Mouse (Mus musculus) embryonic fibroblast, embryonic 13.5 days (primary cell): ENCODE results near the gene Bcdin3d. TPM values are rescaled to one million over a fixed set of nuclear protein-coding genes. Genes with fewer than 3 reads are reported as not detected.
A peak's percentile ranks its signal among the peaks of the same experiment; 100 is the strongest.
"Not testable (repeated sequence)": the region's sequence is repeated elsewhere in the genome, so short reads cannot be mapped to it uniquely, and the experiment has no call there.

Source experiments
- H3K27ac ChIP-seq: 2 replicates; pipeline ENCODE4 v1.5.1; 2012; ENCODE audit warnings: low read length, control low read depth, inconsistent platforms; ENCODE audit not compliant: insufficient read depth
- H3K4me1 ChIP-seq: 2 replicates; pipeline ENCODE4 v1.6.1; 2011; ENCODE audit warnings: low read length; ENCODE audit not compliant: control insufficient read depth, insufficient read depth
- H3K4me3 ChIP-seq: 2 replicates; pipeline ENCODE4 v1.5.1; 2011; ENCODE audit warnings: mild to moderate bottlenecking, control low read depth, low read length; ENCODE audit not compliant: insufficient read depth
- CTCF ChIP-seq: IDR thresholded peaks from 2 replicates; pipeline ENCODE4 v1.5.1; 2011; ENCODE audit warnings: mild to moderate bottlenecking, control low read depth, low read length, moderate library complexity, borderline replicate concordance; ENCODE audit not compliant: insufficient read depth
- POLR2A ChIP-seq: IDR thresholded peaks from 2 replicates; pipeline ENCODE4 v1.6.1; 2011; ENCODE audit warnings: low read depth, mild to moderate bottlenecking, control low read depth, low read length, moderate library complexity
- polyA plus RNA-seq: library from polyadenylated mRNA; stranded (reverse); fragments of >200 nt; gene quantifications from 2 replicates; pipeline ENCODE4 v1.2.4, GENCODE M21; 2011; ENCODE audit warnings: low read depth; ENCODE audit not compliant: missing spikeins, insufficient read length

Bcdin3d gene
- polyA plus RNA-seq, 1 experiment, result 5.8 TPM

DNA sequence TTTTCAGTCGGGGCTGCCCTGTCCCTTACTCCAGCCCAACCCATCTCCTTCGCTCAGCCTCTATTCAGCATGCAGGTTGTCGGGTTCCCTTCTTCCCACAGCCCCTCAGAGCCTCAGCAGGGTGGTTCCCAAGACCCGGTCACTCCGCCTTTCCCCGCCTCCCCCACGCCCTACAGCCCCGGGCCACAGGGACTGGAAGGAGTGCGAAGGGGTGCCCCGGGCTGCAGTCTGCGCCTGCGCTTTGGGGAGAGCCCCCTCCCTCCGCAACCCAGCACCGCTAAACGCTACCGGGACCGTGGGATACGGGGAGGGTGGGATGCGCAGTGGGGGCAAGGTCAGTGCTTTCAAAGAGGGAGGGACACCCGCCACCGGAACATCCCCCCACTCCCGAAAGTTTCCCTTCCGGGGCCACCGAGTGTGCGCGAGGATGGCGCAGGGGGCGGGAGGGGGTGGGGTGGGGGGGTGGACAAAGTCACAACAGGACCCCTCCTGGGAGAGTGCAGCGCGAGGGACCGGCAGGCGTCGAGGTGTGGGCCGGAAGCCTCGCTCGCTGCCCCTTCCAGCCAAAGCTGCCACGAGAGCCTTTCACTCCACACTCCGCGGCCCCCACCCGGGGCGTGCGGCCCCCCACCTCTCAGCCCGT, 17.4 kb downstream of the Bcdin3d start:
- H3K4me1 ChIP-seq, result no peaks in the 10 kb centered on the region
- TF ChIP-seq POLR2A (peak; percentile 50; the same call in 1 of the 2 replicates), CTCF (no peak)
- H3K27ac ChIP-seq, result peak overlapping the region; percentile 42
- peak overlapping the region; percentile 81 for H3K4me3 ChIP-seq

DNA sequence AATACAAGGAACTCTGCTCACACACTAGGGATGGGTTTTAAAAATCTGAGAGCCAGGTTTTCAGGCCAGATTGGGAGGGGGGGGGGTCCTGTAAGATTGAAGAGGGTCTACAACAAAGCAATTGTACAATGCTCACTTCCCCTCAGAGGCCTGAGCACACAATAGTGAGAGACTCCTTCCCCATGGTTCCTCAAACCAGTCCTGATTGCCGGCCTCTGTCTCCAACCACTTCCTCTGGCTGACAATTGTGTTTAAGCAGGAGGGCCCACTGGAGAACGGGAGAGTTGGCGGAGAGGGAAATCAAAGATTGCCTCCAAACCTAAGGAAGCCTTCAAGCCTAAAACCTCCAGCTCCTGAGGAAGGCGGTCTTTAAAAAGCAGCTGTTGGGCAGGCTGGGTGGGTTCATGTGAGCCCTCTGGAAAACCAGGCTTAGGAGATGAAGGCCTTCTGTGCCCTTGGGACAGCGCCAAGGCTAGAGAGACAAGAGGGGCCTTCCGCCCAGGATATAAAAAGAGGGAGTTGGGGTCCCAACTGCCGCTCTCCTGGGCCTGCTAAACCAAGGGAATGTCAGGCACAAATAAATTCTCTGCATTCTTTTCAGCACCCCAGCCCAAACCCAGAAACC, 18.1 kb downstream of the Bcdin3d start:
- no peaks in the 10 kb centered on the region for H3K4me1 ChIP-seq
- TF ChIP-seq CTCF, result no peak
- no peak for TF ChIP-seq POLR2A
- H3K4me3 ChIP-seq, result peak overlapping the region; percentile 81
- peak overlapping the region; percentile 42 for H3K27ac ChIP-seq

DNA sequence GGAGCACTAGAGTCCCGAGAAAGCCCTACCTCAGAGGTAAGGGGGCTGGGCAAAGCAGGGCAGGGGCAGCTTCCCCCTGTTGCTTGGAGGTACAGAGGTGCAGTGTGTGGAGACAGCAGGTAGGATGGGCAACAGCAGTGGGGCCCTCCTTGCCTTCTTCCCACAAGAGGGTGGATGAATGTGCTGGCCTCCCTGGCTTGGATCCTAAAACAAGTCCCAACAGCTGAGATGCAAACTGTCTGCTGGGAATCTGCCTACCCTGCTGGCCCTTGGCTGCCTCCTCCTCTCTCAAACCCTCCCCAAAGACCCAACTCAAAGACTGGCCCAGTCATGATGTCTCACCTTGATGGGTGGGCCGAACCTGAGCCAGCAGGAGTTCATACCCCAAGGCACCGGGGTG, 19.1 kb downstream of the Bcdin3d start:
- no peak for TF ChIP-seq POLR2A
- TF ChIP-seq CTCF, result no peak
- no peak overlapping the region; the same call in 1 of the 2 replicates for H3K4me3 ChIP-seq
- no peaks in the 10 kb centered on the region for H3K4me1 ChIP-seq
- H3K27ac ChIP-seq, result no peak overlapping the region

DNA sequence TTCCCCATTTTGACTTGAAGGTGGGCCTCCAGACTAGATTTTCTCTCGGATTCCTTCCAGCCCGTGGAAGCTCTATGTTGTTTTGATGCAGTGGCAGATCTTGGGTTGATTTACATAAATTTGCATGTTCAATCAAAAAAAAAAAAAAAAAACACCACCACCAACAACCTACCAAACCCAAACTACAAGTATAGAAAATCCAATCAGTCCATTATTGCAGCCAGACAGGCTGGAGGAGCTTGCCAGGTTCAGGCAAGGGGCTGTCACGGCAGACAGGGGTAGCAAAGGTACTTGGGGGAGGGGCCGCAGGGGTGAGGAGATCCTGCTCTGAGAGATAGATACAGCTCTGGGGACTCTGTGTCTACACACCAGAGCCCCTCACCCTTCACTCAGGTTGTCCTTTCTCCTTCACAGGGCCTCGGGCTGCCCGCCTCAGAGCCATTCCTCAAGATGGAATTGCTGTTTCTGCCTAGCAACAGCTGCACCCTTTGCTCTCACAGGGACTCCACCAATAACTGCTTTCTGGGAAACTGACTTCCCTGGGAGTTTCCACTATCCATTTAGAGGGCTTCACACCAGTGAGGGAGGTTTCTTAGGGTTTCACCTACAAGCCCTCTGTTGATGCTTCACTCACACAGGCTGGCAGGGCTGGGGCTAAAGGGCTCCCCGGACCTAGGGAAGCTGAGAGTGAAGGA, 19.8 kb downstream of the Bcdin3d start:
- Histone ChIP-seq H3K4me1 (no peaks in the 10 kb centered on the region), H3K4me3 (no peak overlapping the region), H3K27ac (no peak overlapping the region)
- TF ChIP-seq CTCF (no peak), POLR2A (no peak)

DNA sequence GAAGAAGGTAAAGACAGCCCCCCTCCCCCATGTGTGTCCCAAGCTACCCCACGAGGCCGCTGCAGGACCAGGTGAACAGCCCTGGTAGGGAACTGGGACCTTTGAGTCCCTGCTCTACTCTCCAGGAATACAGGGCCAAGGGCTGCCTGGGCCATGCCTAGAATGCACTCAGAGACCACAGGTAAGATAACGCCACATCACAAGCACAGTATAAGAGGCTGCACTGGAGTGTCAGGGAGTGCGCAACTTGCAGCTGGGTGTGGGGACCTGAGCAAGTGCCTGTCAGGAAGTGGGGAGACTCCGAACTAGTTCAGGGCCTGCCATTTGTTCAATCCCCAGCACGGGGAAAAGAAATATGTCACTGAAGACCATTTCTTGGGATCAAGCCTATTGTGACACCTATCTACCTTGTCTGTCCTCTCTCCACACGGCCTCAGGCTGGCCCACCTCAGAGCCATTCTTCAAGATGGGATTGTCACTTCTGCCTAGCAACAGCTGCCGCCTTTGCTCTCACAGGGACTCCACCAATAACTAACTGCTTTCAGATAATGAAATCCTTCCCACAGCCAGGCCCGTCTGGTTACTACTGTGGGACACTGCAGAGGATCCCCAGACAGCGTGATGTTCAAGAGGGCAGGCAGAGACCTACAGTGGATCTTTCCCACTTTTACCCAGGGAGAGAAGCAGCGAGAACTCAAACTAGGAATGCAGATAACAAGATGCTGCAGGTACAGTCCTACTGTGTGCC, 21.2 kb downstream of the Bcdin3d start:
- no peak overlapping the region for H3K4me3 ChIP-seq
- TF ChIP-seq CTCF, result no peak
- TF ChIP-seq POLR2A, result no peak
- no peaks in the 10 kb centered on the region for H3K4me1 ChIP-seq
- no peak overlapping the region for H3K27ac ChIP-seq

DNA sequence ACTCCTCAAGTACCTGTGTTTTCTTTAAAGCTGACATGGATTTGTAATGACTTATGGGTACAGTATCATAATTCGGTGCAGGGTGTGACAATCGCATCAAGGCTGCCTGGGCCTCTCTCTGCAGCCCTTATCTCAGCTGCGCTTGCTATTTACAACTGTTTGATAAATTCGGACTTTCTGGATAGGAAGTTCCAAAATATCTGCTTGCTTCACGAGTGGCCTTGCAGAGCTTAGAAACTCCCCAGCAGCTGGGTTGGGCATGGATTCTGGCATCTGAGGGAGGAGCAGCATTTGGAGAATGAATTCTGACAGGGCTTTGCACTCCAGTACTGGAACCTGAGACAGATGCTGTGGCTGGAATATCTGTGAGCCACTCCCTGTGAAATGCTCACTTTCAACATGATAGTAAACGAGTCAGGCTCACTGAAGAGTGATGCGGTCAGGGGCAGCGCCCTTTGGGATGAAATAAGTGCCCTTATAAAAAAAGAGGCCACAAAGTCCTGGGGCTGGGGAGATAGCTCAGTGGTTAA, 24.7 kb downstream of the Bcdin3d start:
- no peak overlapping the region for H3K27ac ChIP-seq
- TF ChIP-seq POLR2A, result no peak
- TF ChIP-seq CTCF, result no peak
- no peaks in the 10 kb centered on the region for H3K4me1 ChIP-seq
- no peak overlapping the region for H3K4me3 ChIP-seq

DNA sequence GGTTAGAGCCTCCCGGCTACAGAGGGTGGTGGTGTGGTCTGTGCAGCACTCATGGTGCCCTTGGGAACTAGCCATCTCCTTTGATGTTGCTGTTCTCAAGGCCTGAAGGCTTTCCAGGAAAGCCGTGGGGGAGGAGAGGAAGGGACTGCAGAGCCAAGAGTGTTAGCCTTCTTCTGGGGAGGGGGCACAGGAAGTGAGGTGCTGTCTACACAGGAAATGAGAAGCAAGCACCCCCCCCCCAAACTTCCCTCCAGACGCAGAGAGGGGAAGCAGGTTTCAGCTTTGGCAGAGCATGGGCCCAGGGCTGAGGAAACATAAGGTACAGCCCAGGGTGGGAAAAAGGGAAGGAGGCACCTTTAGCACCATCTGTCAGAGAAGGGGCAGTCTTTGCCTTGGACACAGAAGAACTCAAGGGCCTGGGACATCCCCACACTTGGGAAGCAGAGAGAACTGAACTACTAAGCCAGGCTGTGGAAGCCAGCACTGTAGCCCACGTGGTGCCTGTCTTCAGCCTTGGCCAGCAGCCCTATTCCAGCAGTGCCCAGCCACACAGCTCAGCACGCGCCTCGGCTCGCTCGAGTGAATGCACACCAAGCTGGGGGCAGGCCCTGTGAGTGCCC, 25.3 kb downstream of the Bcdin3d start:
- no peak for TF ChIP-seq CTCF
- no peak for TF ChIP-seq POLR2A
- Histone ChIP-seq H3K27ac (no peak overlapping the region), H3K4me1 (no peaks in the 10 kb centered on the region), H3K4me3 (no peak overlapping the region)

DNA sequence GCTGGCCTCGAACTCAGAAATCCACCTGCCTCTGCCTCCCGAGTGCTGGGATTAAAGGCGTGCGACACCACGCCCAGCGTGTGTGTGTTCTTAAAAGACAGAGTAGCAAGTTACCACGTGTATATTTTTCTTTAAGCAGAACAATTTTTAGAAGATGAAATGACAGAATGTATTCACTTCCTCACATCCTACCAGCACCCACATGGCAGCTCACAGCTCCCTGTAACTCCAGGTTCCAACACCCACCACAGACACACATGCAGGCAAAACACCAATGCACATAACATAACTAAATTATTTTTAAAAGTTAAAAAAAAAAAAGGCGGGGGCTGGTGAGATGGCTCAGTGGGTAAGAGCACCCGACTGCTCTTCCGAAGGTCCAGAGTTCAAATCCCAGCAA, 28.4 kb downstream of the Bcdin3d start:
- not testable (repeated sequence) for H3K4me3 ChIP-seq, H3K4me1 ChIP-seq, H3K27ac ChIP-seq

DNA sequence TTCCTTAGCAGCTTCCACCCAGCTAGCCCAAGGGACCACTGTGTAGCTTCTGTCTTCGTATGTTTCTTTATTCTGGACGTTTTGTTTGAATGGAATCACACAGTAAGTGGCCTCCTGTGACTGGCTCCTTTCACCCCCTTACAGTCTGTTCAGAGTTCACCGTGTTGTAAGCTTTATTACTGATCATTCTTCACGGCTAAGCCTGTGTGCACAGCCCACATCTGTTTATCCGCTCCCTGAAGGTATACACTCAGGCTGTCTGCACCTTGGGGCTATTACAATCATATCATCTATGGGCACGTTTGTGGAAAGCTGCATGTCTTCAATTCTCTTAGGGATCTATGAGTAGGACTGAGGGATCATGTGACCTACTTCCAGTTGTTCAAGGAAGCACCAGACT, 29.0 kb downstream of the Bcdin3d start:
- TF ChIP-seq POLR2A (no peak), CTCF (no peak)
- Histone ChIP-seq H3K27ac (no peak overlapping the region), H3K4me3 (no peak overlapping the region), H3K4me1 (no peaks in the 10 kb centered on the region)
